Mouse (Mus musculus) CH12.LX (cell line): ENCODE results near the gene Dusp23. TPM values are rescaled to one million over a fixed set of nuclear protein-coding genes. Genes with fewer than 3 reads are reported as not detected.
A peak's percentile ranks its signal among the peaks of the same experiment; 100 is the strongest.

ENCODE experiments used
- DNase-seq: peaks from one replicate; pipeline ENCODE4 v3.0.0-alpha.2; 2013; ENCODE audit errors: extremely low read depth
- H3K27ac ChIP-seq: 2 replicates; pipeline ENCODE4 v1.5.1; 2012; ENCODE audit warnings: low read depth, mild to moderate bottlenecking, control low read depth, moderate library complexity; ENCODE audit not compliant: insufficient read depth
- H3K27me3 ChIP-seq: replicated peaks from 2 replicates; pipeline ENCODE3; 2012; ENCODE audit warnings: inconsistent platforms
- H3K36me3 ChIP-seq, 2 experiments: replicated peaks in 1 of 2; 2 replicates each; pipeline versions ENCODE3 to v1.6.1; 2012; ENCODE audit warnings: inconsistent platforms in 1 of 2, low read length in 1 of 2, mild to moderate bottlenecking in 1 of 2, mixed read lengths in 1 of 2, moderate library complexity in 1 of 2; ENCODE audit not compliant: control insufficient read depth in 1 of 2, insufficient read depth in 1 of 2
- H3K4me1 ChIP-seq, 2 experiments: 2 replicates each; pipeline ENCODE4 v1.6.1; 2012; ENCODE audit warnings: inconsistent platforms in 1 of 2, moderate library complexity in 1 of 2; ENCODE audit not compliant: insufficient read depth in 2 of 2, control insufficient read depth in 1 of 2
- H3K4me2 ChIP-seq: 2 replicates; pipeline ENCODE4 v1.6.1; 2012; ENCODE audit warnings: low read depth, mild to moderate bottlenecking, control low read depth; ENCODE audit not compliant: poor library complexity, insufficient read depth, severe bottlenecking
- H3K4me3 ChIP-seq, 3 experiments: fragments of 150-350 bp in 1 of 3; sonication (generic) in 1 of 3; replicated peaks in 1 of 3; 2 replicates each; pipeline versions ENCODE3 to v1.5.1; 2011 to 2012; ENCODE audit warnings: low read depth in 2 of 3, low read length in 2 of 3, mild to moderate bottlenecking in 2 of 3, moderate library complexity in 2 of 3, control low read depth in 1 of 3, improper control_type of control experiment in 1 of 3, inconsistent platforms in 1 of 3, mixed read lengths in 1 of 3; ENCODE audit not compliant: poor library complexity in 1 of 3
- H3K79me2 ChIP-seq: replicated peaks from 2 replicates; pipeline ENCODE4 v1.6.1; 2012; ENCODE audit warnings: mild to moderate bottlenecking, moderate library complexity; ENCODE audit not compliant: control insufficient read depth, poor library complexity, insufficient read depth, severe bottlenecking; ENCODE audit errors: extremely low read depth
- H3K9ac ChIP-seq: 2 replicates; pipeline ENCODE4 v1.6.1; 2012; ENCODE audit warnings: low read depth, mild to moderate bottlenecking, control low read depth, moderate library complexity; ENCODE audit not compliant: insufficient read depth
- H3K9me3 ChIP-seq: replicated peaks from 2 replicates; pipeline ENCODE3; 2012; ENCODE audit warnings: low read length, inconsistent platforms, mixed read lengths
- BHLHE40 ChIP-seq: IDR thresholded peaks from 2 replicates; pipeline ENCODE4 v1.6.1; 2011; ENCODE audit warnings: mild to moderate bottlenecking, low read depth, low read length, improper control_type of control experiment
- CHD1 ChIP-seq: IDR thresholded peaks from 2 replicates; pipeline ENCODE4 v1.6.1; 2012; ENCODE audit warnings: low read depth, low read length, improper control_type of control experiment, inconsistent platforms
- CHD2 ChIP-seq: IDR thresholded peaks from 2 replicates; pipeline ENCODE4 v1.6.1; 2011; ENCODE audit warnings: low read length, improper control_type of control experiment
- CTCF ChIP-seq, 2 experiments: IDR thresholded peaks in 1 of 2; conservative IDR thresholded peaks in 1 of 2; 2 replicates each; pipeline ENCODE4 v1.5.1; 2011 to 2012; ENCODE audit warnings: low read depth in 2 of 2, low read length in 2 of 2, improper control_type of control experiment in 1 of 2, inconsistent platforms in 1 of 2, mild to moderate bottlenecking in 1 of 2, moderate library complexity in 1 of 2
- ELF1 ChIP-seq: IDR thresholded peaks from 2 replicates; pipeline ENCODE4 v1.6.1; 2014; ENCODE audit warnings: low read depth, mild to moderate bottlenecking, inconsistent platforms, low read length, improper control_type of control experiment
- EP300 ChIP-seq: IDR thresholded peaks from 2 replicates; pipeline ENCODE4 v1.6.1; 2011; ENCODE audit warnings: low read length, improper control_type of control experiment
- HCFC1 ChIP-seq: IDR thresholded peaks from 2 replicates; pipeline ENCODE4 v1.6.1; 2012; ENCODE audit warnings: low read depth, mild to moderate bottlenecking, inconsistent platforms, low read length, improper control_type of control experiment
- JUN ChIP-seq: IDR thresholded peaks from 2 replicates; pipeline ENCODE4 v1.6.1; 2011; ENCODE audit warnings: low read depth, mild to moderate bottlenecking, low read length, improper control_type of control experiment, moderate library complexity; ENCODE audit not compliant: insufficient read depth
- MAFK ChIP-seq: IDR thresholded peaks from 2 replicates; pipeline ENCODE4 v1.6.1; 2011; ENCODE audit warnings: low read length, improper control_type of control experiment; ENCODE audit not compliant: insufficient replicate concordance
- MEF2A ChIP-seq: IDR thresholded peaks from 2 replicates; pipeline ENCODE4 v1.6.1; 2014; ENCODE audit warnings: low read depth, mild to moderate bottlenecking, inconsistent platforms, low read length, improper control_type of control experiment, borderline replicate concordance
- MXI1 ChIP-seq: IDR thresholded peaks from 2 replicates; pipeline ENCODE4 v1.6.1; 2011; ENCODE audit warnings: mild to moderate bottlenecking, low read depth, low read length, improper control_type of control experiment
- MYC ChIP-seq: IDR thresholded peaks from 2 replicates; pipeline ENCODE4 v1.6.1; 2011; ENCODE audit warnings: low read depth, mild to moderate bottlenecking, improper control_type of control experiment, low read length
- NELFE ChIP-seq: IDR thresholded peaks from 2 replicates; pipeline ENCODE4 v1.6.1; 2011; ENCODE audit warnings: low read depth, low read length, improper control_type of control experiment
- POLR2A ChIP-seq: IDR thresholded peaks from 2 replicates; pipeline ENCODE4 v1.6.1; 2011; ENCODE audit warnings: low read depth, mild to moderate bottlenecking, improper control_type of control experiment, low read length
- RAD21 ChIP-seq: IDR thresholded peaks from 2 replicates; pipeline ENCODE4 v1.6.1; 2011; ENCODE audit warnings: low read depth, mild to moderate bottlenecking, low read length, improper control_type of control experiment, moderate library complexity
- RCOR1 ChIP-seq: conservative IDR thresholded peaks from 2 replicates; pipeline ENCODE4 v1.6.1; 2012; ENCODE audit warnings: low read depth, mild to moderate bottlenecking, inconsistent platforms, low read length, improper control_type of control experiment
- SIN3A ChIP-seq: IDR thresholded peaks from 2 replicates; pipeline ENCODE4 v1.6.1; 2012; ENCODE audit warnings: low read length, improper control_type of control experiment, inconsistent platforms
- SMC3 ChIP-seq: IDR thresholded peaks from 2 replicates; pipeline ENCODE4 v1.6.1; 2011; ENCODE audit warnings: low read depth, low read length, improper control_type of control experiment
- TBP ChIP-seq: conservative IDR thresholded peaks from 2 replicates; pipeline ENCODE4 v1.6.1; 2011; ENCODE audit warnings: low read depth, low read length, improper control_type of control experiment
- TCF12 ChIP-seq: IDR thresholded peaks from 2 replicates; pipeline ENCODE4 v1.6.1; 2014; ENCODE audit warnings: low read depth, mild to moderate bottlenecking, inconsistent platforms, low read length, improper control_type of control experiment
- UBTF ChIP-seq: IDR thresholded peaks from 2 replicates; pipeline ENCODE4 v1.6.1; 2012; ENCODE audit warnings: low read depth, mild to moderate bottlenecking, inconsistent platforms, low read length, improper control_type of control experiment, moderate library complexity
- USF1 ChIP-seq: IDR thresholded peaks from 2 replicates; pipeline ENCODE4 v1.6.1; 2014; ENCODE audit warnings: low read depth, mild to moderate bottlenecking, inconsistent platforms, low read length, improper control_type of control experiment
- USF2 ChIP-seq: conservative IDR thresholded peaks from 2 replicates; pipeline ENCODE4 v1.6.1; 2011; ENCODE audit warnings: low read depth, low read length, improper control_type of control experiment
- ZC3H11A ChIP-seq: IDR thresholded peaks from 2 replicates; pipeline ENCODE4 v1.6.1; 2012; ENCODE audit warnings: low read depth, mild to moderate bottlenecking, inconsistent platforms, low read length, improper control_type of control experiment
- ZMIZ1 ChIP-seq: IDR thresholded peaks from 2 replicates; pipeline ENCODE4 v1.6.1; 2012; ENCODE audit warnings: low read depth, mild to moderate bottlenecking, inconsistent platforms, low read length, improper control_type of control experiment
- dilution Hi-C: fragments of 300-500 bp; cut with MboI; formaldehyde crosslinking; loops from 2 replicates; pipeline ENCODE4 v1.14.3; 2020; ENCODE audit warnings: low sequenced_read_pairs; ENCODE audit not compliant: extremely low pct_unique_long_range_greater_than_20kb, extremely low pct_ligation_motif_present
- in situ Hi-C: fragments of 300-500 bp; cut with MboI; formaldehyde crosslinking; loops from 3 replicates; pipeline ENCODE4 v1.14.3; 2019; ENCODE audit warnings: low sequenced_read_pairs, low pct_ligation_motif_present, low pct_unique_long_range_greater_than_20kb, mixed read lengths
- polyA plus RNA-seq: library from polyadenylated mRNA; unstranded; fragments of >175 nt; gene quantifications from 2 replicates; pipeline ENCODE4 v1.2.1, GENCODE M21; 2012; ENCODE audit warnings: low read depth; ENCODE audit not compliant: insufficient read length
- total RNA-seq, 2 experiments: library from RNA; depleted of rRNA; stranded (reverse); fragments of 300-350 nt in 1 of 2; fragments of >200 nt in 1 of 2; gene quantifications; 2 replicates each; pipeline ENCODE4 v1.2.3; 2012 to 2014

Gene Dusp23
- total and polyA plus RNA-seq, 3 experiments = 0.30 to 1.7 (median 0.85) TPM

GRCm38 (mm10) chr1:172657266-172657665 lies 24.5 kb upstream of the Dusp23 start:
- DNase-seq = no peak
- Histone ChIP-seq H3K4me3 (no peak overlapping the region), H3K36me3 (no peaks in the 10 kb centered on the region), H3K4me1 (peaks cover 0 to 11% of the 10 kb centered on the region in 2 experiments; a peak in 3 of 4 replicates), H3K9me3 (no peaks in the 10 kb centered on the region), H3K4me2 (peak overlapping the region; percentile 55), H3K9ac (no peak overlapping the region), H3K27ac (no peak overlapping the region), H3K79me2 (no peaks in the 10 kb centered on the region), H3K27me3 (no peaks in the 10 kb centered on the region)
- dilution Hi-C loops (no loop called here), in situ Hi-C loops (no loop called here)
- no peak for TF ChIP-seq HCFC1
- no peak for TF ChIP-seq ELF1
- no peak for TF ChIP-seq RCOR1
- TF ChIP-seq USF1 = no peak
- no peak for TF ChIP-seq MAFK
- TF ChIP-seq CHD2 = no peak
- no peak for TF ChIP-seq MEF2A
- TF ChIP-seq MYC = no peak
- no peak for TF ChIP-seq RAD21
- TF ChIP-seq SIN3A = no peak
- TF ChIP-seq MXI1 = no peak
- no peak for TF ChIP-seq CHD1
- TF ChIP-seq POLR2A = no peak
- TF ChIP-seq ZMIZ1 = no peak
- TF ChIP-seq TCF12 = no peak
- no peak for TF ChIP-seq ZC3H11A
- TF ChIP-seq SMC3 = no peak

- in situ Hi-C loops = no loop called here
- Histone ChIP-seq H3K27me3 (no peaks in the 10 kb centered on the region), H3K9ac (no peak overlapping the region), H3K4me1 (peaks cover 0 to 11% of the 10 kb centered on the region in 2 experiments; a peak in 3 of 4 replicates), H3K79me2 (no peaks in the 10 kb centered on the region), H3K27ac (no peak overlapping the region), H3K4me2 (no peak overlapping the region), H3K36me3 (no peaks in the 10 kb centered on the region), H3K4me3 (no peak overlapping the region), H3K9me3 (no peaks in the 10 kb centered on the region)
- no peak for TF ChIP-seq BHLHE40
- TF ChIP-seq USF1 = no peak
- TF ChIP-seq TBP = no peak
- no peak for TF ChIP-seq TCF12
- no peak for TF ChIP-seq MXI1
- TF ChIP-seq USF2 = no peak
- no peak for TF ChIP-seq CHD2
- TF ChIP-seq UBTF = no peak
- TF ChIP-seq CTCF (conservative IDR thresholded peaks at IDR 0.05 in 1 of 2, IDR thresholded peaks at IDR 0.05 in 1 of 2; ENCODE audit: low read depth in 2 of 2, low read length in 2 of 2) = no peak
- TF ChIP-seq SMC3 = no peak
- TF ChIP-seq NELFE = no peak
- no peak for TF ChIP-seq EP300
- no peak for TF ChIP-seq JUN
- DNase-seq = no peak
- dilution Hi-C loops = no loop called here
Measured at GRCm38 (mm10) chr1:172653900-172654299, 21.1 kb upstream of the Dusp23 start.
